Mouse (Mus musculus): Measurements from ENCODE around the gene Grid2. TPM values are rescaled to one million over a fixed set of nuclear protein-coding genes. Genes with fewer than 3 reads are reported as not detected.

The Grid2 gene
- polyA plus RNA-seq, 1 experiment from 2014 or later, result 2.2 TPM

DNA sequence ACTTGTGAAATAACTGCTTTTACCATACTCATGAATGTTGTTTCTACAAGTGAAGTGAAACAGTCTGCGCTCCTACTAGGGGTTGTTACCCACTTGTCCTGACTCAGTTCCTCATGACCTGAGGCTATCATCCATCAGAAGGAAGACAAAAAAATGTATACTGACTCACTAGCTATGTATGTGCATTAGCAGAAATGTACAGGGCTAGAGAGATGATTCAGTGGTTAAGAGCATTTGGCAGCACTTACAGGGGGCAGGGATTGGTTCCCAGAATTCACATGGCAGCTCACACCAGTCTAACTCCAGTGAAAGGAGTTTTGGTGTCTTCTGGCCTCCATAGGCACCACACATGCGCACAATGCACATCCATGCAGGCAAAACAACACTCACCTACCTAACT is 642.5 kb downstream of the Grid2 start:
- no peak overlapping the region for H3K27ac ChIP-seq (ENCODE audit: low read length)
- H3K4me3 ChIP-seq (ENCODE audit: low read depth, low read length), result no peak overlapping the region
- ATAC-seq (ENCODE audit: insufficient number of reproducible peaks, insufficient read depth, low FRiP score, low read depth), result no peak
- 93% methylated on average over 2 of the region's 2 CpGs for WGBS
- no peaks in the 10 kb centered on the region for H3K9me3 ChIP-seq (ENCODE audit: control insufficient read depth, low read depth, low read length)
- no peak overlapping the region for H3K9ac ChIP-seq (replicated peaks; ENCODE audit: low read depth, low read length)
- H3K27me3 ChIP-seq (ENCODE audit: control insufficient read depth, insufficient read depth, low read length), result no peaks in the 10 kb centered on the region
- H3K4me1 ChIP-seq (ENCODE audit: control insufficient read depth, insufficient read depth, low read length), result no peaks in the 10 kb centered on the region
- no peak overlapping the region for H3K4me2 ChIP-seq (replicated peaks; ENCODE audit: low read depth, low read length)
- no peaks in the 10 kb centered on the region for H3K36me3 ChIP-seq (ENCODE audit: control insufficient read depth, insufficient read depth, low read length)

DNA sequence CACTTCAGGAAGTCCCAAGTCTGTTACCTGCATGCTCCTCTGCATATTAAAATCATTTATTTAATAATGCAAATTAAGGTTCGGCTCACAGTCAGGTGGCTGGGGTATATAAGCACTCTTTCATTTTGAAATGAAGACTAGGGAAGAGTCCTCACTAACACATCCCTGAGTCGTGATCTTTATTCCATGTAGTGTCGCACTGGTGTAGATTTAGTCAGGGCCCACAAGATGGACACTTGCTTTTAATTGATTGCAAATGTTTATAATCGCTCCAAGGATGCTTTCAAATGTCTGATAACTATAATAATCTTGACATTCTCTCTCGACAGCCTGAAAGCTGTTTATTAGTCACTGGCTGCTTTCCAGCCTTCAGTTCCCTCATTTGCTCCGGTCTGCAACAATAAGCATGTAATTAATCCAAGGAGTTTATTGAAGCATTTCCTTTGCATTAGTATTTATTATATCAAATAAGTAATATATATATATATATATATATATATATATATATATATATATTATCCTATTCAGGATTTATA is 661.4 kb downstream of the Grid2 start:
- Histone ChIP-seq H3K27ac (ENCODE audit: low read length) (no peak overlapping the region), H3K4me3 (ENCODE audit: low read depth, low read length) (no peak overlapping the region), H3K4me2 (replicated peaks; ENCODE audit: low read depth, low read length) (no peak overlapping the region), H3K36me3 (ENCODE audit: control insufficient read depth, insufficient read depth, low read length) (no peaks in the 10 kb centered on the region), H3K9me3 (ENCODE audit: control insufficient read depth, low read depth, low read length) (no peaks in the 10 kb centered on the region), H3K9ac (replicated peaks; ENCODE audit: low read depth, low read length) (no peak overlapping the region), H3K4me1 (ENCODE audit: control insufficient read depth, insufficient read depth, low read length) (no peaks in the 10 kb centered on the region), H3K27me3 (ENCODE audit: control insufficient read depth, insufficient read depth, low read length) (no peaks in the 10 kb centered on the region)
- 65% methylated on average over 6 of the region's 6 CpGs for WGBS
- ATAC-seq (ENCODE audit: insufficient number of reproducible peaks, insufficient read depth, low FRiP score, low read depth), result no peak

DNA sequence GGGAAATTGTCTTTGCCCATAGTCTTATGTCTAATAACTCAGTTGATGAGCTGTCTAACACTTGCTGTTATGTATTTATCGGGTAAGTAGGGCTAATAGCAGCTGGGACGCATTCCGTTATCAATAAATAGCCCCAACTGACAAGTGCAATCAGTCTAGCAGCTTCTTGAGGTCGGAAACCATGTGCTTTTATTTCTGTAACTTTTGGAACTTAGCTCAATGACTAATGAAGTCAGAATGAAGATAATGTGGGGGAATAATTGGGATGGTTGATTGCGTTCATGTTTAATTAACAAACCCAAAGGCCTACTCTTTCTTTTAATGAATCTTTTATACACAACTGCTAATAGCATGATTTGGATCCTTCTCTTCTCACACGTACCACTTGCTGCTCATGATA is 666.3 kb downstream of the Grid2 start:
- H3K27ac ChIP-seq (ENCODE audit: low read length), result no peak overlapping the region
- H3K4me3 ChIP-seq (ENCODE audit: low read depth, low read length), result no peak overlapping the region
- no peak for ATAC-seq (ENCODE audit: insufficient number of reproducible peaks, insufficient read depth, low FRiP score, low read depth)
- no peaks in the 10 kb centered on the region for H3K9me3 ChIP-seq (ENCODE audit: control insufficient read depth, low read depth, low read length)
- H3K36me3 ChIP-seq (ENCODE audit: control insufficient read depth, insufficient read depth, low read length), result no peaks in the 10 kb centered on the region
- H3K9ac ChIP-seq (replicated peaks; ENCODE audit: low read depth, low read length), result no peak overlapping the region
- no peaks in the 10 kb centered on the region for H3K27me3 ChIP-seq (ENCODE audit: control insufficient read depth, insufficient read depth, low read length)
- no peak overlapping the region for H3K4me2 ChIP-seq (replicated peaks; ENCODE audit: low read depth, low read length)
- H3K4me1 ChIP-seq (ENCODE audit: control insufficient read depth, insufficient read depth, low read length), result no peaks in the 10 kb centered on the region
- WGBS, result 87% methylated on average over 6 of the region's 6 CpGs

DNA sequence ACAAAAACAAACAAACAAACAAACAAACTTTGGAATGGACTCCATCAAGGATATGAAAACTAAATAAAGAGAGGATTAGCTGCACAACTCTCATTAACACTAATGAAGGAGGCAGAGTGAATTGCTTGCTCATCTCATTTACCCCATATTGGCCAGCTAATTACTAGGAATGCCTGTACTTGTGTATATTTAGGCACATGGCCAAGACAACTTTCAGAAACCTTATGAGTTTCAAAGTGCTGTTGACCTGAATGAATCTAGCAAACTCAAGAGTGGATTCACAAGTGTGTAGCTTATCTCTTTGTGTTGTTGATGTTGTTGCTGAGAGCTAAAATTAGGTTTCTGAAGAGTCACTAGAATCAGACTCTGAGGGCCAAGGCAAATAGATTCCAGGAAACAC is 675.5 kb downstream of the Grid2 start:
- no peak overlapping the region for H3K4me3 ChIP-seq (ENCODE audit: low read depth, low read length)
- H3K36me3 ChIP-seq (ENCODE audit: control insufficient read depth, insufficient read depth, low read length), result no peaks in the 10 kb centered on the region
- no peak for ATAC-seq (ENCODE audit: insufficient number of reproducible peaks, insufficient read depth, low FRiP score, low read depth)
- H3K9ac ChIP-seq (replicated peaks; ENCODE audit: low read depth, low read length), result no peak overlapping the region
- no peak overlapping the region for H3K27ac ChIP-seq (ENCODE audit: low read length)
- H3K4me1 ChIP-seq (ENCODE audit: control insufficient read depth, insufficient read depth, low read length), result no peaks in the 10 kb centered on the region
- no peak overlapping the region for H3K4me2 ChIP-seq (replicated peaks; ENCODE audit: low read depth, low read length)
- no peaks in the 10 kb centered on the region for H3K9me3 ChIP-seq (ENCODE audit: control insufficient read depth, low read depth, low read length)
- H3K27me3 ChIP-seq (ENCODE audit: control insufficient read depth, insufficient read depth, low read length), result no peaks in the 10 kb centered on the region

DNA sequence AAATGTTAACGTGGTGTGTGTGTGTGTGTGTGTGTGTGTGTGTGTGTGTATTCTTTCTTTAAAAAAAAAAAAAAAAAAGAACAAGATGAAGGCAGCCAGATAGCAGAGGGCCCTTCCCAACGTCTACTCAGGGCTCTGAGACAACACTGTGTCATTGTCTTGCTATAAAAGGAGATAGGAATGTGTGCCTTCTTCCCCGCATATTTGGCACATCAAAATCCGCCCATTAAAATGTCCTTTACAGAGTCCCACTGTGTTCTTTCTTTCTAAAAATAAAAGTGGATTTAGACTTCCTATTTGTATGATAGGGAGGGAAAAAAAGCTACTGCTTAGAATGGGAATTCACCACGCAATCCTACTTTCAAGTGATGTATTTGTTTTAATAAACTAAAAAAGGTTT is 691.0 kb downstream of the Grid2 start:
- no peak for ATAC-seq (ENCODE audit: insufficient number of reproducible peaks, insufficient read depth, low FRiP score, low read depth)
- Histone ChIP-seq H3K4me3 (ENCODE audit: low read depth, low read length) (no peak overlapping the region), H3K9ac (replicated peaks; ENCODE audit: low read depth, low read length) (no peak overlapping the region), H3K4me1 (ENCODE audit: control insufficient read depth, insufficient read depth, low read length) (no peaks in the 10 kb centered on the region), H3K36me3 (ENCODE audit: control insufficient read depth, insufficient read depth, low read length) (no peaks in the 10 kb centered on the region), H3K27ac (ENCODE audit: low read length) (no peak overlapping the region), H3K4me2 (replicated peaks; ENCODE audit: low read depth, low read length) (no peak overlapping the region), H3K9me3 (ENCODE audit: control insufficient read depth, low read depth, low read length) (no peaks in the 10 kb centered on the region), H3K27me3 (ENCODE audit: control insufficient read depth, insufficient read depth, low read length) (no peaks in the 10 kb centered on the region)
- 65% methylated on average over 5 of the region's 5 CpGs for WGBS

DNA sequence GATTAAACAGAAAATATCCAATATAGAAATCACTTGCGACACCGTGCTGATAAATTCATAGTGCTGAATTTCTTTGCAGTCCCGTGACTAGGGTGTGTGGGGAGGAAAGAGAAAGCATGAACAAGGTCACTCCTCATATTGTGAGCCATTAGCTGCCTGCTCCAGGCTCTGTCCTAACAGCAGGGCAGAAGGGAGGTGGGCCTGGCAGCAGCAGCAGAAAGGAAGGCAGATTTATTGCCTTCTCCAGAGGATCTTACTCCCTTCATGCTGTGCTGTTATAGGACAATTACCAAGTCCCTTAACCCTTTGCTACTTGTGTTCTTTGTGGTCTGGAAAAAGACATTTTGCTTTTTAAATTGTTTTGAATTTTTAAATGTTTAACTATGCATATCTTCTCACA is 708.1 kb downstream of the Grid2 start:
- Histone ChIP-seq H3K4me2 (replicated peaks; ENCODE audit: low read depth, low read length) (no peak overlapping the region), H3K4me3 (ENCODE audit: low read depth, low read length) (no peak overlapping the region)
- 59% methylated on average over 3 of the region's 3 CpGs for WGBS

DNA sequence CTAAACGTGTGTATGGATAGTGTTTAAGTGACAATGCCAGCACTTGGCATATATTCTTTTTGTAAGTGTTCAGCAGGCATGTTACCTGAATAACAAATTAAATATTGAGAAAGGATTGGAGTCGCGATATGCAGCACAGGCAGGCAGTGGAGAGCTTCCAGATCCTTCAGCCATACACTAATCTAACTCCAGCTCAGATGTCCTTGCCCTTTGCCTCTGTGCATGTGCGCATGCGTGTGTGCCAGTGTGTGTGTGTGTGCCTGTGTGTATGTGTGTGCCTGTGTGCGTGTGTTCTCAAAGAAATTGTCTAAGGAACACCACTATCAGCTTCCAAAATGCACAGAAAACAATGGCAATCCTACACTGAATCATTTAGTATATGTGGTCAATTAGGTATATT is 708.6 kb downstream of the Grid2 start:
- H3K27ac ChIP-seq (ENCODE audit: low read length), result no peak overlapping the region
- ATAC-seq (ENCODE audit: insufficient number of reproducible peaks, insufficient read depth, low FRiP score, low read depth), result no peak
- H3K4me1 ChIP-seq (ENCODE audit: control insufficient read depth, insufficient read depth, low read length), result peaks cover 3% of the 10 kb centered on the region; the same call in 1 of the 2 replicates
- H3K36me3 ChIP-seq (ENCODE audit: control insufficient read depth, insufficient read depth, low read length), result no peaks in the 10 kb centered on the region
- no peaks in the 10 kb centered on the region for H3K27me3 ChIP-seq (ENCODE audit: control insufficient read depth, insufficient read depth, low read length)
- H3K4me2 ChIP-seq (replicated peaks; ENCODE audit: low read depth, low read length), result no peak overlapping the region
- no peak overlapping the region for H3K9ac ChIP-seq (replicated peaks; ENCODE audit: low read depth, low read length)
- H3K4me3 ChIP-seq (ENCODE audit: low read depth, low read length), result no peak overlapping the region
- WGBS, result 70% methylated on average over 6 of the region's 6 CpGs
- no peaks in the 10 kb centered on the region for H3K9me3 ChIP-seq (ENCODE audit: control insufficient read depth, low read depth, low read length)

More for the DNA sequence above, 708.1 kb downstream of the Grid2 start:
- Histone ChIP-seq H3K9ac (replicated peaks; ENCODE audit: low read depth, low read length) (no peak overlapping the region), H3K4me1 (ENCODE audit: control insufficient read depth, insufficient read depth, low read length) (peaks cover 3% of the 10 kb centered on the region; the same call in 1 of the 2 replicates), H3K27me3 (ENCODE audit: control insufficient read depth, insufficient read depth, low read length) (no peaks in the 10 kb centered on the region), H3K9me3 (ENCODE audit: control insufficient read depth, low read depth, low read length) (no peaks in the 10 kb centered on the region), H3K36me3 (ENCODE audit: control insufficient read depth, insufficient read depth, low read length) (no peaks in the 10 kb centered on the region), H3K27ac (ENCODE audit: low read length) (no peak overlapping the region)
- no peak for ATAC-seq (ENCODE audit: insufficient number of reproducible peaks, insufficient read depth, low FRiP score, low read depth)

DNA sequence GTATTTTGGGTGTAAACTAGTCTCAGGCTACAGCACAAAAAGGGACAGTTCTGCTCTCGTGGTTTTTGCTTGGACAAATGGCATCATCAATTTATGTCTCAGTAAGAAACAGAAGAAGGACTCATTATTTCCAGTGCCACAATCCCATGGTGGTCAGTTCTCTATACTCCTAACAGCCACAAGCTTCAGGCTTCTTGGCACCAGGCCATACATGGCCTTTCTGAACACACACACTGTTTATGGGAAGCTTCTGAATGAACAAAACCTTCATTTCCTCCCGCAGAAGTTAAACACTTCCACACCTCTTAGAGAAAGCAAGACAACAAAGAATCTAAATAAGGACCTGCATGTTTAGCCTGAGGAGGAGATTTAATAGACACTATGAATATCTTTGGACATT is 709.1 kb downstream of the Grid2 start:
- ATAC-seq (ENCODE audit: insufficient number of reproducible peaks, insufficient read depth, low FRiP score, low read depth), result no peak
- WGBS, result 40% methylated on average over 2 of the region's 2 CpGs
- Histone ChIP-seq H3K27ac (ENCODE audit: low read length) (no peak overlapping the region), H3K9me3 (ENCODE audit: control insufficient read depth, low read depth, low read length) (no peaks in the 10 kb centered on the region), H3K4me2 (replicated peaks; ENCODE audit: low read depth, low read length) (no peak overlapping the region), H3K4me3 (ENCODE audit: low read depth, low read length) (no peak overlapping the region), H3K36me3 (ENCODE audit: control insufficient read depth, insufficient read depth, low read length) (no peaks in the 10 kb centered on the region), H3K4me1 (ENCODE audit: control insufficient read depth, insufficient read depth, low read length) (peaks cover 3% of the 10 kb centered on the region; the same call in 1 of the 2 replicates), H3K9ac (replicated peaks; ENCODE audit: low read depth, low read length) (no peak overlapping the region), H3K27me3 (ENCODE audit: control insufficient read depth, insufficient read depth, low read length) (no peaks in the 10 kb centered on the region)

DNA sequence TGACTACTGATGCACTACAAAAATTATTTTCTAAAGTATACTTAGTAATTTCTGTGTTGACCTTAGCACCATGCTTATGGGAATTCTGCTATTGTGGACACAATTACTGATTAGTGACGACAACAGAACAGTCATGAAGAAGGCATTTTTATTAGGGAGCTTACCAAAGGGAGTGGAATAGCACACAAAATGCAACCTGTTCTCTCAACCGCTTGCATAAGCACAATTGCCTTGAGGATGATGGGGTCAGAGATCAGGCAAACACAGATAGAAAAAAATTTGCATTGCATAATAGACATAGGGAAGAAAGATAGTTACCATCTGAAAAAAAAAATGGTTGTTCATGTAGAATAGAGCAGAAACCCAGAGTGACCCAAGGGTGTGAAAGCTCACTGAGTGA is 790.4 kb downstream of the Grid2 start:
- WGBS, result 74% methylated on average over 2 of the region's 2 CpGs
- H3K27me3 ChIP-seq (ENCODE audit: control insufficient read depth, insufficient read depth, low read length), result no peaks in the 10 kb centered on the region
- no peak overlapping the region for H3K9ac ChIP-seq (replicated peaks; ENCODE audit: low read depth, low read length)
- H3K4me2 ChIP-seq (replicated peaks; ENCODE audit: low read depth, low read length), result no peak overlapping the region
- no peak overlapping the region for H3K4me3 ChIP-seq (ENCODE audit: low read depth, low read length)
- no peaks in the 10 kb centered on the region for H3K36me3 ChIP-seq (ENCODE audit: control insufficient read depth, insufficient read depth, low read length)
- H3K4me1 ChIP-seq (ENCODE audit: control insufficient read depth, insufficient read depth, low read length), result no peaks in the 10 kb centered on the region
- H3K27ac ChIP-seq (ENCODE audit: low read length), result no peak overlapping the region
- no peaks in the 10 kb centered on the region for H3K9me3 ChIP-seq (ENCODE audit: control insufficient read depth, low read depth, low read length)
- no peak for ATAC-seq (ENCODE audit: insufficient number of reproducible peaks, insufficient read depth, low FRiP score, low read depth)
